Mouse (Mus musculus): ENCODE data around the gene Epn2. TPM values are rescaled to one million over a fixed set of nuclear protein-coding genes. Genes with fewer than 3 reads are reported as not detected.

Epn2 gene
- total RNA-seq (2014; rRNA removed) (68.9 and 80.6 TPM in 2 replicates), polyA plus RNA-seq (2015; fragmentation: Nextera tagmentation; extraction: Ambion mirVana) (60.7 and 77.3 TPM in 2 replicates)

GRCm38 (mm10) chr11:61578983-61579877, at the start of gene Epn2:
TSS of gene Epn2 (minus strand) at chr11:61579687.
- DNase-seq (peak; percentile 87), ATAC-seq (peak; percentile 94)
- TF ChIP-seq CTCF (IDR thresholded peaks at IDR 0.05; ENCODE audit: low read depth) = peak; percentile 62
- no peaks in the 10 kb centered on the region for H3K27me3 ChIP-seq (ENCODE audit: insufficient read depth, low read length)
- H3K36me3 ChIP-seq (ENCODE audit: insufficient read depth) = no peaks in the 10 kb centered on the region
- 2% methylated on average over 83 of the region's 93 CpGs for WGBS
- H3K9ac ChIP-seq = peak within 1 kb of the TSS; percentile 75
- H3K9me3 ChIP-seq (ENCODE audit: low read length) = no peaks in the 10 kb centered on the region
- peak within 1 kb of the TSS; percentile 69 for H3K4me2 ChIP-seq (ENCODE audit: low read depth)
- H3K4me1 ChIP-seq (ENCODE audit: insufficient read depth) = peaks cover 14% of the 10 kb centered on the region; the same call in 1 of the 2 replicates
- H3K27ac ChIP-seq (ENCODE audit: low read depth, low read length) = peak within 1 kb of the TSS; percentile 88
- peak within 1 kb of the TSS; percentile 57 for H3K4me3 ChIP-seq (ENCODE audit: low read depth, low read length)

- H3K9ac ChIP-seq = no peak overlapping the region
- WGBS = 100% methylated on average over 1 of the region's 1 CpGs
- H3K36me3 ChIP-seq (ENCODE audit: insufficient read depth) = no peaks in the 10 kb centered on the region
- 0 out of 2 replicates have a peak, but pooled peaks cover 4% of the 10 kb centered on the region for H3K9me3 ChIP-seq (ENCODE audit: low read length)
- TF ChIP-seq CTCF (IDR thresholded peaks at IDR 0.05; ENCODE audit: low read depth) = no peak
- H3K4me1 ChIP-seq (ENCODE audit: insufficient read depth) = no peaks in the 10 kb centered on the region
- no peaks in the 10 kb centered on the region for H3K27me3 ChIP-seq (ENCODE audit: insufficient read depth, low read length)
- no peak overlapping the region for H3K27ac ChIP-seq (ENCODE audit: low read depth, low read length)
- DNase-seq = no peak
- ATAC-seq = no peak
- H3K4me3 ChIP-seq (ENCODE audit: low read depth, low read length) = no peak overlapping the region
- no peak overlapping the region for H3K4me2 ChIP-seq (ENCODE audit: low read depth)
Observed at GRCm38 (mm10) chr11:61626509-61626908, 47.0 kb upstream of the Epn2 start.

- no peaks in the 10 kb centered on the region for H3K4me1 ChIP-seq (ENCODE audit: insufficient read depth)
- H3K9ac ChIP-seq = no peak overlapping the region
- no peaks in the 10 kb centered on the region for H3K27me3 ChIP-seq (ENCODE audit: insufficient read depth, low read length)
- H3K9me3 ChIP-seq (ENCODE audit: low read length) = 0 out of 2 replicates have a peak, but pooled peaks cover 3% of the 10 kb centered on the region
- peak; percentile 67 for DNase-seq
- no peak for TF ChIP-seq CTCF (IDR thresholded peaks at IDR 0.05; ENCODE audit: low read depth)
- H3K36me3 ChIP-seq (ENCODE audit: insufficient read depth) = no peaks in the 10 kb centered on the region
- no peak overlapping the region for H3K4me2 ChIP-seq (ENCODE audit: low read depth)
- H3K4me3 ChIP-seq (ENCODE audit: low read depth, low read length) = no peak overlapping the region
- H3K27ac ChIP-seq (ENCODE audit: low read depth, low read length) = no peak overlapping the region
- 55% methylated on average over 7 of the region's 7 CpGs for WGBS
- ATAC-seq = peak; percentile 81
Observed at GRCm38 (mm10) chr11:61625136-61625535, 45.6 kb upstream of the Epn2 start.

GRCm38 (mm10) chr11:61620762-61621161, 41.3 kb upstream of the Epn2 start:
- no peak for TF ChIP-seq CTCF (IDR thresholded peaks at IDR 0.05; ENCODE audit: low read depth)
- H3K27me3 ChIP-seq (ENCODE audit: insufficient read depth, low read length) = no peaks in the 10 kb centered on the region
- H3K27ac ChIP-seq (ENCODE audit: low read depth, low read length) = no peak overlapping the region
- peaks cover 2% of the 10 kb centered on the region; the same call in 1 of the 2 replicates for H3K4me1 ChIP-seq (ENCODE audit: insufficient read depth)
- peak overlapping the region; percentile 67 for H3K4me2 ChIP-seq (ENCODE audit: low read depth)
- 56% methylated on average over 8 of the region's 8 CpGs for WGBS
- ATAC-seq (no peak), DNase-seq (no peak)
- H3K9ac ChIP-seq = no peak overlapping the region
- no peaks in the 10 kb centered on the region for H3K9me3 ChIP-seq (ENCODE audit: low read length)
- H3K4me3 ChIP-seq (ENCODE audit: low read depth, low read length) = peak overlapping the region; percentile 36
- no peaks in the 10 kb centered on the region for H3K36me3 ChIP-seq (ENCODE audit: insufficient read depth)

- ATAC-seq (peak; percentile 78), DNase-seq (peak; percentile 83)
- WGBS = 2% methylated on average over 17 of the region's 17 CpGs
- peak overlapping the region; percentile 67 for H3K4me2 ChIP-seq (ENCODE audit: low read depth)
- peak overlapping the region; percentile 49 for H3K9ac ChIP-seq
- TF ChIP-seq CTCF (IDR thresholded peaks at IDR 0.05; ENCODE audit: low read depth) = peak; percentile 87
- H3K9me3 ChIP-seq (ENCODE audit: low read length) = no peaks in the 10 kb centered on the region
- peaks cover 3% of the 10 kb centered on the region; the same call in 1 of the 2 replicates for H3K4me1 ChIP-seq (ENCODE audit: insufficient read depth)
- H3K4me3 ChIP-seq (ENCODE audit: low read depth, low read length) = peak overlapping the region; percentile 36
- H3K27ac ChIP-seq (ENCODE audit: low read depth, low read length) = peak overlapping the region; percentile 15; the same call in 1 of the 2 replicates
- no peaks in the 10 kb centered on the region for H3K27me3 ChIP-seq (ENCODE audit: insufficient read depth, low read length)
- no peaks in the 10 kb centered on the region for H3K36me3 ChIP-seq (ENCODE audit: insufficient read depth)
Observed at GRCm38 (mm10) chr11:61620254-61620670, 40.8 kb upstream of the Epn2 start.

GRCm38 (mm10) chr11:61619791-61620241, 40.3 kb upstream of the Epn2 start:
- Histone ChIP-seq H3K9me3 (ENCODE audit: low read length) (no peaks in the 10 kb centered on the region), H3K4me1 (ENCODE audit: insufficient read depth) (peaks cover 3% of the 10 kb centered on the region; the same call in 1 of the 2 replicates), H3K36me3 (ENCODE audit: insufficient read depth) (no peaks in the 10 kb centered on the region), H3K4me3 (ENCODE audit: low read depth, low read length) (peak overlapping the region; percentile 36), H3K27me3 (ENCODE audit: insufficient read depth, low read length) (no peaks in the 10 kb centered on the region), H3K27ac (ENCODE audit: low read depth, low read length) (peak overlapping the region; percentile 54; the same call in 1 of the 2 replicates), H3K9ac (peak overlapping the region; percentile 49), H3K4me2 (ENCODE audit: low read depth) (peak overlapping the region; percentile 67)
- DNase-seq (peak; percentile 67), ATAC-seq (peak; percentile 75)
- 1% methylated on average over 17 of the region's 17 CpGs for WGBS
- TF ChIP-seq CTCF (IDR thresholded peaks at IDR 0.05; ENCODE audit: low read depth) = peak; percentile 49
